Mouse (Mus musculus) adrenal gland, adult 2 months (tissue): ENCODE results near the gene Slf2. TPM values are rescaled to one million over a fixed set of nuclear protein-coding genes. Genes with fewer than 3 reads are reported as not detected.

ENCODE experiments used
- DNase-seq: peaks from one replicate; pipeline ENCODE4 v3.0.0; 2021
- polyA plus RNA-seq: library from polyadenylated mRNA; depleted of rRNA; stranded (reverse); fragments of >200 nt; gene quantifications from 2 replicates; pipeline ENCODE4 v1.2.3, GENCODE M21; 2012
- total RNA-seq, 2 experiments: library from RNA; stranded (reverse); gene quantifications; 2 replicates each; pipeline ENCODE4 v1.2.3; 2021

Slf2 gene
- total and polyA plus RNA-seq, 3 experiments: 19.6 to 54.9 (median 21.4) TPM

DNA sequence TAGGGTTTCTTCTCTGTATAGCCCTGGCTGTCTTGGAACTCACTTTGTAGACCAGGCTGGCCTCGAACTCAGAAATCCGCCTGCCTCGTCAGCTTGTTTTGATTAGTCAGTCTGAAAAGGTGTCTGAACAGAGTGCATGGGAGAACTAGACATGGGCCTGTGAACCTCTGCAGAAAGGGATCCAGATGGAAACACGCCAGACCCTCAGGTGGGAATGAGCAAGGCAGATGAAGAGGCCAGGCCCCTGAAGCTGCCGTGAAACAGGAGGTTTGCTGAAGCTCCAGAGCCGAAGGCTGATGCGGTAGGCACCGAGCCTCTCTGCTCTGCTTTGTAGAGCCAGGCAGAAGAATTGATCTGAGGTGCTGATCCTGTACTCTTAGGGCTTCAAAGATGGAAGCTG is 81.3 kb downstream of the Slf2 start:
- DNase-seq: no peak

DNA sequence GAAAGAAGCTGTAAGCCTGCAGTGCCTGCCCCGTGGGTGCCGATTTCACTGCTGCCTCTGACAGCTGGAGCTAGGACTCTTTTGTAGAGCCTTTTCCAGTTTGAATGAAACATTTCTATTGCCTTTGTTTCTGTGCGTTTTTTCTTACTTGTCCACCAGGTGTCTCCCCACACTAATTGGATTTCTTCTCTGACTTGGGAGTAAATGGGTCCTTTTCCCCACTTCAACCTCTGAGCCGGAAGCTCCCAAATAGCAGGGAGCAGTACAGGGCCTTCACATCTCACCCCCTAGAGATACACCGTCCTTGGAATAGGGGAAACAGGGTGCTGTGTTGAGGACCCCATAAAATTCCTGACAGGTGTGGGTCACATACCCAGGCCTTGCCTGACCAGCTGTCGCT is 81.7 kb downstream of the Slf2 start:
- DNase-seq: peak; percentile 34

DNA sequence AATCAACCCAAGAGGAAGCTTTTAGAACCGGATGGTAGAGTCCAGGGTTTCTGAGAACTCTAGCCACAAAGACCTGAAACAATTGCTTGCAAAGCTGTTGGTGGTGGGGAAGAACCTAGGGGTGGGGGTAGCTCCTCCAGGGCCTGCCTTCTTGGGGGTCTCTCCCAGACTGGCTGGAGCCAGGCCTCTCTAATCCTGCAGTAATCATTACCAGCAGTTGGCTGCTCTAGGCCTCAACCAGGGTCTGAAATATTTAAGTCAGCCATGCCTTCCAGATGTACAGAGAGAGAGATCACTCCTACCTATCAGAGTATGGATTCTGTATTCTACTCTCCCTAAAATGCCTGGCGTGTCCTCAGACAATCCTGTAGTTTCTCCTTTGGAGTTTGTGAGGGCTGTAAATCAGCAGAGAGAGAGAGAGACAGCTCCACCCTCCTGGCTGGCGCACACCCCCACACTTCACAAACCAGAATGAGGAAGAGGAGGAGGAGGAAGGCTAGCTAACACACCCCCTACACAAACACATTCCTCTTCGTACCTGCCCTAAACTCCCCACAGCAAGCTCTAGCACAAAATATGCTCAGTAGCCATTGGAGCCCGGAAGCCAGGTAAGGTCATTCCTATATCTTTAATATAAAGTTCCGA is 82.8 kb downstream of the Slf2 start:
- DNase-seq: no peak

DNA sequence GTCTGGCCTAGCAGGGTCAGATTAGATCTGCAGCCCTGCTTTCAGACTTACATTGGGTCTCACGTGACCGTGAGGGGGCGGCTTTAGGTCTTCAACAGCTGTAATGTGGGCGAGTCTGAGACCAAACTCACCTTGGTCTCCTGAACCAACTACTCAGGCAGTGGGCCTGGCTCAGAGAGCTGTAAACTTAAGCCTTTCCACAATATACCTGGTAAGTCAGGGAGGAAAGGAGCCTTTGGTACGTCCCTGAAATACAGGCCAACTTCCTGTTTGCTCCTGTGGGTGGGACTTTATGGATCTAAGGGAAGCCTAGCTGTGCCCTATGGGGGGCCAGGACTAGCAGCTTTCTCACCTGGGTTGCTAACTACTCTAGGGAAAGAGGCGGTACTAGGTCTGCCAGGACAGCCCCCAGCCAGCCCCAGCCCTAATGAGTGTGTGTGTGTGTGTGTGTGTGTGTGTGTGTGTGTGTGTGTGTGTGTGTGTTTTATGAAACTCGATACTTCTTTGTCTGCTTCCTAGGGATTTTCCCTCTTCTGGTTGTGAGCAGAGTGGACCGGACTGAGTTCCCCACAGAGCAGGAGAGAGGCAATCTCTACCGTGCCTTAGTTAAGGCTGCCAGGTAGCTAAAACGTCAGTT is 83.5 kb downstream of the Slf2 start, which contains the start of gene Lzts2:
Gene Lzts2 (plus strand): TSS at position 80 of the 637 bp plus-strand sequence.
- DNase-seq: peak; percentile 23

DNA sequence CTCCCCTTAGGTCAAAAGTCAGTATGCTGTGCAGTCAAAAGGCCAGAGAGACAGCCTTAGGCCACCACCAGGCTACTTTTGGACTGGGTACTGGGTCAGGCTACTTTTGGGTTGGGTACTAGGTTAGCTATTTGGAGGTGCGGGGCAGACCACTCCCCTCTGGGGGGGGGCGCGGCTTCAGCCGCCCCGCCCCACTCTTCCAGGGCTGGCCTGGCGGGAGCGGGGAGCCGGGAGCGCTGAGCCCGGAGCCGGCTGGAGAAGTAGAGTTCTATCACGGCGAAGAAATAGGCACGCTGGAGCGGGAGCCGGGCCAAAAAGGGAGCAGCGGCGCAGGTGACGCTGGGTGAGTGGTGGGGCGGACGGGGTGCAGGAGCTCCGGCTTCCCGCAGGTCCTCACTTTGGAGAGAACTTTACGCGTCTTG is 84.0 kb downstream of the Slf2 start:
- DNase-seq: peak; percentile 88

DNA sequence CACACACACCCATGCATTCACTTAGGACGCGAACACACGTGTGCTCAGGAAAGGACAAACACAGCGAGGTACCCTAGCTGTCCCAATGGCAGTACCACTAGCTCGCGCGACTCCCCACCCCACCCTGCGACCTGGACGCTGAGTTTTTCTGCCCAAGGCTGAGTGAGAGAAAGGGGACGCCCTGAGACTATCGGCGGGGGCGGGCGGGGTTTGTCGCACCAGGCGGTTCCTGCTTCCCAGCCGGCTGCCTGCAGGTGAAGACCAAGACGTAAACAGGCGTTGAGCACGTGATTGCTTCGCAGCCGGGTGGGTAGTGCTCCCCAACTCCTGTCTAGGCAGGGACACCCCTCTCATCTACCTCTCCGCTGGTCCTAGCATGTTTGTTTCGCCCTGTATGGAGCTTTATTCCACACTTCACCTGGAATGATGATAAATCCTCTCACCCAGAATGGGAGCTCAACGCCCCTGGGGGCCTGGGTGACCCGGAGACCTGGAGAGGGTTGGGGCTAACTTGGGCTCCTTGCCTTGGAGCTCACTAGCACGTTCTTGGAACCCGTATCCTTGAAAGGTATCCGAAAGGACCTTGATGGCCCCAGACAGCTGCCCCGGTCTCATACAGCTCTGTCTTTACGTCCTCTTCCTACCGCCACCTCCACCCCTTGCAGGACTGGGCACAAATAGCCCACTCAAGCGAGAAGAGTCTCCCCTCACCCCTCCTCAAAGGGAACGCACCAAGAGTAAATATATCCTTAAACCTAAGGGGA is 84.7 kb downstream of the Slf2 start:
- peak; percentile 84 for DNase-seq

DNA sequence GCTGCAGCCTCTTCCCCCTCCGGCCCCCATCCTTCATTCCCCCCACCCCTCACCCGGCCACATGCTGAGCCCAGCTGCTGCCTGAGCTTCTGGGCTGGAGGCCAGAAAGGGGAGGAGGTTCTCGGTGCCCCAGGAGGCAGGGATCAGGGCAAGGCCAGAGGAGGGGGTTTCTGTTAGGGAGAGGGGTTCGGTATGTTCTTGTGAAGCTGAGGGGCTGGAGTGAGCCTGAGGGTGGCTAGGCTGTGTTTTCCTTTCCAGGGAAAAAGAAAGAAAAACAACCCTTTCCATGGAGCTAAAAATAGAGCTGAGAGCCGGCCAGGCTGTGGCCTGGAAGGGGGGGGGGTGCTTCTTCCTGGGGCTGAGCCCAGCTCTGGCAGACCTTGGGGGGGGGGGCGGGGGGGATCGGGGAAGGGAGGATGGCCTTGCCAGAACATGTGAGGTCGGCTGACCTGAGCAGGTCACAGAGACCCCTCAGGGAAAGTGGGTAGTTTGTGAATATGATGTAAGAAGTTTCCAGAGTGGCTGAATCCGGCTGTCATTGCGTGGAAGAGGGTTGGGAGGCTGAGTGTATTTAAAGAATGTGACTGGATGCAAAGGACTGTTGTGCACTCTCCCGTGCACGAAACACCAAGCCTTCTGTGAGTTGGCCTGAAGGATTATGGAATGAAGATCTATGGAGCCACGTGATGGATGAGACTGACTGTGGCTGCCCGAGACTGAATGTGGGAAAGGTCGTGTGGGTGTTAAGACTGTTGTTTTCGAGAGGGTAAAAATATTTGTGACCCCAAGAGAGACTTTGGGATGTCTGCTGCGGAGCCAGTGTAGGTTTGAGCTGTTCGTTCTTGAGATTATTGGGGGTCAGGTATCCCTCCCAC is 85.6 kb downstream of the Slf2 start:
- peak; percentile 91 for DNase-seq

DNA sequence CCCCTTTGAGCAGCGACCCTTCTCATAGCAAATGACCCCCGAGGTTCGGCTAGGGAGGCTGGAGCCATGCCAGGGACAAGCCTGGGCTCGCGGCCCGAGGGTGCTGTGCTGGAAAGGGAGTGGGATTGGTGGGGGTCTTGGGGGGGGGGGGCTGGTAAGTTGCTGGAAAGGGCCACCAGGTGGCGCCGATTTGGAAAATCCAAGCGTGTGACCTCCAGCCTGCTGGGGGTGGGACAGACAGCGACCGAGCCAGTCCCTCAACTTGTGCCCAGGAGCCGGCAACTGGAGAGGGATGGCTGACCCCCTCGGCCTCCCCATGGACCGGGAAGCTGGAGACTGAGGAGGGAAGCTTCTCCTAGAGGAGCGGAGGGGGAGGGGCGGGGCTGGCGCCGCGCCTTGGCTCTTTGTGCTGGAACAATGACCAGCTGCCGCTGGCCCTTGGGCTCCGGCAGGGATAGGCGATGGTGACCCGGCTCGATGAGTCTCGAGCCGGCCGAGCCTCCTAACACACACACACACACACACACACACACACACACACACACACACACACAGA is 86.3 kb downstream of the Slf2 start:
- DNase-seq: peak; percentile 90

DNA sequence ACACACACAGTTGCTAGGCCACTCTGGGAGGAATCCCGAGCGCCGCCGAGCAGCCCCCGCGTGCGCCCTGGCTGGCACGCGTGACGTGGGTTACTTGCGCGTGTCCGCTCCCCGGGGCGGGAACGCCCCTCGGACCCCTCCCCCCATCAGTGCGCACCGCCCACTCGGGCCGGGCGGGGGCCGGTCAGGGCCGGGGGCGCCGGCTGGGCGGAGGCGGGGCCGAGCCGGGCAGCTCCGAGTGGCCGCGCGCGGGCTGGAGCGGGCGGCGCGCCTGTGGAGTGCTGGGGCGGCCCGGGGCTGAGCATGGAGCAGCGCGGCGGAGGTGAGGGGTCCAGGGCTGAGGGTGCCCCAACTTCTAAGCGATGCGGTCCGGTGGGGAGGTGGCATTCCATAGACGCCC is 87.0 kb downstream of the Slf2 start:
- peak; percentile 97 for DNase-seq

DNA sequence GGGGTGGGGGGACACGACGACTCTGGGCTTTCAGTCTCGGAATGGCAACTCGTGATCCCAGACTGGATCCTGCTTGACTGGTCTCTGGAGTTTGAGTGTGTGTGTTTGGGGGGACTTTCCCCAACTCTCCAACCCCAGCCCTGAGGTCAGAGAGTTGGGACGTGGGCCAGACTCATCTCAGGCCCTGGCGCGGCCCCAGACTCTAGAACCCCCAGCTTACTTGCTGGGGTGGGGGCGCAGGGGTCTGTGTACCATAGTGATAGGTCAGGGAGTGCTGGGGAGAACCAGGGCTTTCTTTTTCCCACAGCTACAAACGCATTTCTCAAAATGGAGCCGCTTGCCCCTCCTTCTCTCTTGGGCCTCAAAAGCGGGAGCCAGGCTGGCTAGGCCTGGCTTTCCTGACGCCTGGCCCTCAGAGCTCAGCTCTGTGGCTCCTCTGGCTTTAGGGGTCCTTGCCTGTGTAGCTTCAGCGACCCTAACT is 87.4 kb downstream of the Slf2 start:
- peak; percentile 68 for DNase-seq

DNA sequence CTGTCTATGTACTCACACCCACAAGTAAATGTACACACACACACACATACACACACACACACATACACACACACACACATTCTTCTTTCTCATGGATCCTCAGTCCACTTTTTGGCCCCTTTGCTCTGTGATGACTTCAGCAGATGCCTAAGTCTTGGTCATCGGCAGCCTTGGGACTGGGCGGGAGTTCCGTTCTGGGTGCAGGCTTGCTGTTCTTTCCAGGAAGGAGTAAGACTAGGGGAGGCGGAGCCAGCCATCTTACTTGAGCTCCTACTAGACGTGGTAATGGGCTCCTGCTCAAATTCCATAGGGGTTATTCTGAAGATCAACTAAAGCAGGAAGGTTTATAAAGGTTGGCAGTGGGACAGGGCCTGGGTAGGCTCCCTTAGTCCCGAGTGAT is 89.4 kb downstream of the Slf2 start:
- peak; percentile 85 for DNase-seq

DNA sequence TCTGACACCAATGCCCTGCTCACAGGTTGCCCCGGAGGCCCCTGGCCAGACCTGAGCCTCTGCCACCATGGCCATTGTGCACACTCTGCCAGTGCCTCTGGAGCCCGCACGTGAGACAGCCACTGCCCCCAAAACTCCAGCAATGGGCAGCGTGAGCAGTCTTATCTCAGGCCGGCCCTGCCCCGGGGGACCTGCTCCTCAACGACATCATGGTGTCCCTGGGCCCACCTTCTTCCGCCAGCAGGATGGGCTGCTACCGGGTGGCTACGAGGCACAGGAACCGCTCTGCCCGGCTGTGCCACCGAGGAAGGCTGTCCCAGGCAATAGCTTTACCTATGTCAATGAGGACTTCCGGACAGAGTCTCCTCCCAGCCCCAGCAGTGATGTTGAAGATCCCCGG is 90.4 kb downstream of the Slf2 start:
- no peak for DNase-seq

DNA sequence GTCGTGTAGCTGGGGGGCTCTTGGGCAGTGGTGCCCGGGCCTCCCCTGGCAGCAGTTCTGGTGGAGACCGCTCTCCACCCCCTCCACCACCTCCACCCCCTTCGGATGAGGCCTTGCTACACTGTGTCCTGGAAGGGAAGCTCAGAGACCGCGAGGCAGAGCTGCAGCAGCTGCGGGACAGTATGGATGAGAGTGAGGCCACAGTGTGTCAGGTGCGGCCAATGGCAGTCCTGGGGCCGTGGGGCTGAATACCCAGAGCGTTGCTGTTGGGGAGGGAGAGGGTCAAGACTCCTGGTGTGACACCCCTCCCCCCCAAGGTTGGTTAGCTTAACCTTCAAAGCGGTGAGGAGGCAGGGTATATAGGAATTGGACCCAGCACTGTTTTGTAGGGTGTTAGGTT is 93.0 kb downstream of the Slf2 start:
- DNase-seq: no peak

DNA sequence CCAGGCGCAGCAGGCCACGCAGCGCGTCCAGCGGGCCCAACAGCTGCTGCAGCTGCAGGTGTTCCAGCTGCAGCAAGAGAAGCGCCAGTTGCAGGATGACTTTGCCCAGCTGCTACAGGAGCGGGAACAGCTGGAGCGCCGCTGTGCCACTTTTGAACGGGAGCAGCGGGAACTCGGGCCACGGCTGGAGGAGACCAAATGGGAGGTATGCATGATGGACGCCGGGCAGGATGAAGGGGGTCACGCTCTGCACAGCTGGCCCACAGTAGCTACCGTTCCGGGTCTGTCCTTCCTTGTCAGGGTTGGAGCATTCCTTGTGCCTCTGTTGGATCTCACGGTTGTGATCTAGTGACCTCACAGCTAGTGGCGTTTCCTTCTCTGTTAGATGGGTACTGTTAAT is 93.8 kb downstream of the Slf2 start:
- no peak for DNase-seq

DNA sequence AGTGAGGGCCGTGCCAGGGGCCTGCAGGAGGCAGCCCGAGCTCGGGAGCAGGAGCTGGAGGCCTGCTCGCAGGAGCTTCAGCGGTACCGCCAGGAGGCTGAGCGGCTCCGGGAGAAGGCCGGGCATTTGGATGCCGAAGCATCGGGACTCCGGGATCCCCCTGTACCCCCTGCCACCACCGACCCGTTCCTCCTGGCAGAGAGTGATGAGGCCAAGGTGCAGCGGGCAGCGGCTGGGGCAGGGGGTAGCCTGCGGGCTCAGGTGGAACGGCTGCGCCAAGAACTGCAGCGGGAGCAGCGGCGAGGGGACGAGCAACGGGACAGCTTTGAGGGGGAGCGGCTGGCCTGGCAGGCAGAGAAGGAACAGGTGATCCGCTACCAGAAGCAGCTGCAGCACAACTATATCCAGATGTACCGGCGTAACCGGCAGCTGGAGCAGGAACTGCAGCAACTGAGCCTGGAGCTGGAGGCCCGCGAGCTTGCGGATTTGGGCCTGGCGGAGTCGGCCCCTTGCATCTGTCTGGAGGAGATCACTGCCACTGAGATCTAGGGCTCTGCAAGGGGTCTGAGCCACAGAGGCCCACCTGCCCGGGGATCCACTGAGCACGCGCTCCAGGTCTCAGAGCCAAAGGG is 95.1 kb downstream of the Slf2 start:
- DNase-seq: peak; percentile 6

DNA sequence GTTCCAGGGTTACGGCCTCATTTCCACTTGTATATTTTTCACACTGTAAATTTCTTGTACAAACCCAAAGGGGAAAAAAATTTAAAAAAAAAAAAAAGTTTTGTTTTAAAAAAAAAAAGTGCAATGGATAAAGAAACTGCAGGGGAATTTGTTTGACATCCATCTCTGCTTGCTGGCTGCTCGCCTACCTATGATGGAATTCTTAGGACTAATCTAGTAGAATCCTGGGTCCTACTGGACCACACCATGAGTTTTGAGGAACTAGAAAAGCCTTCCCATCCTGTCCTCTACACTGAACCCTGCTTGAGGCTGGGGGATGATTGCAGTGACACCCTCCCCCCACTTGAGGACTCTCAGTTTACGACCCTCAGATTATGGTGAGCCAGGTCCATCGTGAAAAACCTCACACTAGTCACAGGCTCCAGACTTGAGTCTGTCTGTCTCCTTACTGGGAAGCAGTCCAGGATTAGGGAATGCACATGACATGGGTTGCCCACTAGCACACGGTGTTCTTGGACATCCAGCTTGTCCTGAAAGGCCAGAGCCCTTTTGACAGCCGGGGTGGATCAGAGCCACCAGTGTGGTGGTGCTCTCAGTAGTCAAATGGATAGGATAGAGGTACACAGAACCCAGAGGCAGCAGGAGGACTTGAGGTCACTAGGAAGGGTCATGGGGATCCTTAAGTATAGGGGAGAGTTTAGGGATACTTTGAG is 96.2 kb downstream of the Slf2 start:
- no peak for DNase-seq

DNA sequence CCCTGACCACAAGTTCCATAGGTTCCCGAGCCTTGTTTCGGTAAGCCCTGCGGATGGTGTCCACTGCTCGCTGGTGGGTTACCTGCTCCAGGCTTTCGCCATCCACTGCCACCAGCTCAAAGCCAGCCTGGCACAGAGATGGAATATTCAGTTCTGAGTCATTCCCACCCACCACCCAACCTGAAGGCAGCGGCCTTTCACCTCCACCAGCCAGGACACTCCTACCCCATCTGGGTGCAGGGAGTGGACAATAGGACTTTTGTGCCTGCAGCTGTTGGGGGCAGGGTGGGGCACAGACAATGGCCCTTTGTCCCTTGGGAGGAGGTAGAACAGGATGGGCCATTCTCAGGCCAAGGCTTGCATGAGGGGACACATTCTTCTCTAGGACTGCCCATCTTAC is 96.9 kb downstream of the Slf2 start:
- peak; percentile 9 for DNase-seq

DNA sequence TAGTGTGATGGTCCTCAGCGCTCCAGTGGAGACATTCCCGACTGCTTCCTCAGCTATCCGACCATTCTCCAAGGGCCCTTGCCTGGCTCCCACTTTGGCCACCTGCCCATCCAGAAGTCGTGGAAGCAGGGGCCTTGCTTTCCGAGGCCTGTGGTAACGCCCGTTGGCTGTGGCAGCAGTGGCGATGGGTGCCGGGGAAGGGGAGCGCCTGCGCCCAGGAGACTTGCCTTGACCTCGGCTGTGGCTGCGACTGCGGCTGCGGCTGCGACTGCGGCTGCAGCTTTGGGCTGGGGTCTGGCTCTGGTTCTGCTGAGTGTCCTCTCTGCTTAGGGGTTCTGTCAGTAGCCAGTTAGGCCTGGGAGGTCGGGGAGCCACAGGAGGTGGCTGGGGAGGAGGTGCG is 97.8 kb downstream of the Slf2 start:
- DNase-seq: peak; percentile 30

DNA sequence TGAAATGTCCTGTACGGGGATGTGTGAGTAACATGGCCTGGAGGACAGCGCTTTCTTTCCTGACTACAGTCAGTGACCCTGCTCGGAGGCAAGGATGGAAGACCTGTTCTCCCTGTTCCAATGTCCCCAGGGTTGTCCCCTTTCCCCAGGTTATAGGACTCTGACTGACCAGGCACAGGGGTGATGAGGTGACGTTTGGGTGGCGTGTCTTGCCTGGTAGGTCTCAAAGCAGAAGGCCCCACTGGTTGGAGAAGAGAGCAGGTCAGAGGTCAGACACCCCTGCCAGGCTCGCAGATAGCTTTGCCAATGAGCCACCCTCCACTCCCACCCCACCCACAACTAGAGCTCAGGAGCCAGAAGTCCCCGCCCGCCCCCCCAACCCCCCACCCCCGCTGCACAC is 98.6 kb downstream of the Slf2 start:
- DNase-seq: peak; percentile 17

DNA sequence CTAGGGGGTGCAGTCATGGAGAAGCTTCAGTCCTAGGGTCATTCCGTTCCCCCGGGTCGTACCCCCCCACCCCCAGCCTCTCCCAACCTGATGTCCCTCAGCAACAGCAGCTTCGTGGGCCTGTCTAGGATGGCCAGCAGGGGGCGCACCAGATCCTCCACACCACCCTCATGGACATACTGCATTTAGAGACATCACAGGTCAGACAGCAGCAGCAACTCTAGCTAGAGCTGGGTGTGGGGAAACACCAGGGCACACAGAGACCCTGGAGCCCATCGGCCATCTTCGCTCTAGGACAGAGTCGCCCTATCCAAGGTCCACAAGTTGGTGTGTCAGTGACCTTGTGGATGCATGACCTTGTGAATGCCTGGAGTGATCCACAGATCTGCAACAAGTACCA is 99.2 kb downstream of the Slf2 start:
- DNase-seq: peak; percentile 70
